8 mouse cellular contexts compared by ENCODE assay signal in genomic region chr7:80186021-80186420, GRCm38 (mm10). TPM values are rescaled to one million over a fixed set of nuclear protein-coding genes. Genes with fewer than 3 reads are reported as not detected.
DNase-seq lines count a peak whose midpoint lies in the region; ATAC-seq and TF ChIP-seq lines count a peak whose summit lies in the region.

No protein-coding gene starts in this region.

- ATAC-seq in megakaryocyte, adult 5-6 weeks (ENCODE audit: poor library complexity, severe bottlenecking), result no peak
- ATAC-seq in embryonic facial prominence, embryonic 12.5 days (ENCODE audit: insufficient number of reproducible peaks, insufficient read depth, low FRiP score, low TSS enrichment), result no peak
- peak; percentile 84 for ATAC-seq in heart, postnatal 0 days (ENCODE audit: insufficient read depth, low read depth)
- no peak for ATAC-seq in neural tube, embryonic 14.5 days (ENCODE audit: low read depth)

- TF ChIP-seq EP300 in heart, postnatal 0 days (IDR thresholded peaks at IDR 0.05; ENCODE audit: low read depth), result peak; percentile 87; the same call in 1 of the 2 replicates

- peak; percentile 92 for DNase-seq in heart, postnatal 0 days (ENCODE audit: low spot score)
- DNase-seq in kidney, postnatal 4 days, result peak; percentile 53 to 68
- no peak for DNase-seq in B cell, adult 2 months
- no peak for DNase-seq in lung, postnatal 25 days (ENCODE audit: low spot score)

- 22% methylated on average over 8 of the region's 8 CpGs for WGBS in embryonic facial prominence, embryonic 12.5 days
- WGBS in heart, postnatal 0 days, result 9% methylated on average over 8 of the region's 8 CpGs
- WGBS in neural tube, embryonic 14.5 days, result 7% methylated on average over 8 of the region's 8 CpGs

- peak overlapping the region; percentile 79 for H3K4me2 ChIP-seq in embryonic facial prominence, embryonic 12.5 days (replicated peaks)
- H3K4me2 ChIP-seq in heart, postnatal 0 days (ENCODE audit: low read depth, low read length), result peak overlapping the region; percentile 61
- peak overlapping the region; percentile 63 for H3K4me2 ChIP-seq in neural tube, embryonic 14.5 days (ENCODE audit: low read depth, low read length)

- TF ChIP-seq CTCF in heart, postnatal 0 days (IDR thresholded peaks at IDR 0.05; ENCODE audit: low read depth), result no peak

- no peaks in the 10 kb centered on the region for H3K27me3 ChIP-seq in megakaryocyte, embryonic 14.5 days (replicated peaks)
- no peaks in the 10 kb centered on the region for H3K27me3 ChIP-seq in embryonic facial prominence, embryonic 12.5 days
- H3K27me3 ChIP-seq in heart, postnatal 0 days (ENCODE audit: control insufficient read depth, insufficient read depth, low read length), result no peaks in the 10 kb centered on the region
- no peaks in the 10 kb centered on the region for H3K27me3 ChIP-seq in neural tube, embryonic 14.5 days (ENCODE audit: control insufficient read depth, insufficient read depth, low read length)

- no peak overlapping the region for H3K9ac ChIP-seq in embryonic facial prominence, embryonic 12.5 days
- H3K9ac ChIP-seq in heart, postnatal 0 days (replicated peaks; ENCODE audit: low read depth, low read length), result peak overlapping the region; percentile 51
- no peak overlapping the region for H3K9ac ChIP-seq in neural tube, embryonic 14.5 days (replicated peaks; ENCODE audit: low read depth, low read length)

- H3K4me1 ChIP-seq in megakaryocyte, embryonic 14.5 days, result peaks cover 85% of the 10 kb centered on the region
- H3K4me1 ChIP-seq in embryonic facial prominence, embryonic 12.5 days, result peaks cover 21% of the 10 kb centered on the region
- peaks cover 21% of the 10 kb centered on the region for H3K4me1 ChIP-seq in heart, postnatal 0 days (ENCODE audit: control insufficient read depth, insufficient read depth)
- H3K4me1 ChIP-seq in neural tube, embryonic 14.5 days (ENCODE audit: control insufficient read depth, insufficient read depth, low read length), result peaks cover 23% of the 10 kb centered on the region

- peaks cover 4% of the 10 kb centered on the region for H3K36me3 ChIP-seq in megakaryocyte, embryonic 14.5 days (replicated peaks; ENCODE audit: low read length)
- no peaks in the 10 kb centered on the region for H3K36me3 ChIP-seq in embryonic facial prominence, embryonic 12.5 days
- H3K36me3 ChIP-seq in heart, postnatal 0 days (replicated peaks; ENCODE audit: control insufficient read depth, insufficient read depth, low read length), result no peaks in the 10 kb centered on the region
- no peaks in the 10 kb centered on the region for H3K36me3 ChIP-seq in neural tube, embryonic 14.5 days (ENCODE audit: control insufficient read depth, insufficient read depth, low read length)

- H3K9me3 ChIP-seq in megakaryocyte, embryonic 14.5 days, result peaks cover 4% of the 10 kb centered on the region; the same call in 1 of the 2 replicates
- no peaks in the 10 kb centered on the region for H3K9me3 ChIP-seq in embryonic facial prominence, embryonic 12.5 days
- H3K9me3 ChIP-seq in heart, postnatal 0 days (replicated peaks; ENCODE audit: control insufficient read depth, low read length), result no peaks in the 10 kb centered on the region
- no peaks in the 10 kb centered on the region for H3K9me3 ChIP-seq in neural tube, embryonic 14.5 days (ENCODE audit: control insufficient read depth, low read length)

- H3K27ac ChIP-seq in embryonic facial prominence, embryonic 12.5 days, result no peak overlapping the region; the same call in 1 of the 2 replicates
- H3K27ac ChIP-seq in heart, postnatal 0 days (ENCODE audit: low read depth), result peak overlapping the region; percentile 98
- H3K27ac ChIP-seq in neural tube, embryonic 14.5 days (ENCODE audit: low read depth, low read length), result peak overlapping the region; percentile 76; the same call in 1 of the 2 replicates

- H3K4me3 ChIP-seq in megakaryocyte, embryonic 14.5 days (replicated peaks), result peak overlapping the region; percentile 89
- peak overlapping the region; percentile 51 for H3K4me3 ChIP-seq in embryonic facial prominence, embryonic 12.5 days
- peak overlapping the region; percentile 50 for H3K4me3 ChIP-seq in heart, postnatal 0 days (ENCODE audit: low read depth, low read length)
- peak overlapping the region; percentile 46 for H3K4me3 ChIP-seq in neural tube, embryonic 14.5 days (ENCODE audit: low read depth, low read length)

RNA-seq across cellular contexts. Expression of gene Sema4b, which starts 0.6 kb away (rescaled TPM):
- polyA plus RNA-seq in megakaryocyte, embryonic 14.5 days (2012; ENCODE audit: insufficient read depth, low replicate concordance), result 30.8 and 31.0 TPM in 2 replicates
- 10.1 and 13.7 TPM in 2 replicates for total RNA-seq in megakaryocyte, adult 5-6 weeks (2015)
- 10.5 and 11.1 TPM in 2 replicates for total RNA-seq in megakaryocyte, adult 5-6 weeks (2017)
- polyA plus RNA-seq in embryonic facial prominence, embryonic 12.5 days (2016; fragmentation: Nextera tagmentation; extraction: Ambion mirVana), result 14.6 and 14.9 TPM in 2 replicates
- 17.5 and 24.2 TPM in 2 replicates for total RNA-seq in heart, postnatal 0 days (2014; rRNA removed; ENCODE audit: low replicate concordance)
- polyA plus RNA-seq in heart, postnatal 0 days (2015; fragmentation: Nextera tagmentation; extraction: Ambion mirVana), result 10.5 and 11.7 TPM in 2 replicates
- 18.7 and 25.7 TPM in 2 replicates for polyA plus RNA-seq in neural tube, embryonic 14.5 days (2014; fragmentation: Nextera tagmentation; extraction: Ambion mirVana)

RNA-seq across cellular contexts. Expression of gene Cib1, which starts 46.6 kb away (rescaled TPM):
- 42.4 and 54.0 TPM in 2 replicates for polyA plus RNA-seq in megakaryocyte, embryonic 14.5 days (2012; ENCODE audit: insufficient read depth, low replicate concordance)
- total RNA-seq in megakaryocyte, adult 5-6 weeks (2015), result 107 and 134 TPM in 2 replicates
- 86.5 and 98.1 TPM in 2 replicates for total RNA-seq in megakaryocyte, adult 5-6 weeks (2017)
- 54.2 and 56.0 TPM in 2 replicates for polyA plus RNA-seq in embryonic facial prominence, embryonic 12.5 days (2016; fragmentation: Nextera tagmentation; extraction: Ambion mirVana)
- 26.0 and 27.2 TPM in 2 replicates for total RNA-seq in heart, postnatal 0 days (2014; rRNA removed; ENCODE audit: low replicate concordance)
- 57.2 and 57.4 TPM in 2 replicates for polyA plus RNA-seq in heart, postnatal 0 days (2015; fragmentation: Nextera tagmentation; extraction: Ambion mirVana)
- 26.4 and 38.0 TPM in 2 replicates for polyA plus RNA-seq in neural tube, embryonic 14.5 days (2014; fragmentation: Nextera tagmentation; extraction: Ambion mirVana)

RNA-seq across cellular contexts. Expression of gene Gdpgp1, which starts 46.6 kb away (rescaled TPM):
- polyA plus RNA-seq in megakaryocyte, embryonic 14.5 days (2012; ENCODE audit: insufficient read depth, low replicate concordance), result 1.6 and 7.0 TPM in 2 replicates
- 5.2 and 5.4 TPM in 2 replicates for total RNA-seq in megakaryocyte, adult 5-6 weeks (2015)
- 1.9 and 2.7 TPM in 2 replicates for total RNA-seq in megakaryocyte, adult 5-6 weeks (2017)
- polyA plus RNA-seq in embryonic facial prominence, embryonic 12.5 days (2016; fragmentation: Nextera tagmentation; extraction: Ambion mirVana), result 3.7 and 4.0 TPM in 2 replicates
- 2.5 and 5.5 TPM in 2 replicates for total RNA-seq in heart, postnatal 0 days (2014; rRNA removed; ENCODE audit: low replicate concordance)
- polyA plus RNA-seq in heart, postnatal 0 days (2015; fragmentation: Nextera tagmentation; extraction: Ambion mirVana), result 2.0 and 2.3 TPM in 2 replicates
- 4.5 and 5.3 TPM in 2 replicates for polyA plus RNA-seq in neural tube, embryonic 14.5 days (2014; fragmentation: Nextera tagmentation; extraction: Ambion mirVana)

Comparison
In these comparisons a context has a peak if more than half of its experiments do, and no peak if none do; other contexts are left out.
1. DNase-seq: peak in heart, postnatal 0 days (single experiment) and kidney, postnatal 4 days (2 of 2); none in B cell, adult 2 months (0 of 2) and lung, postnatal 25 days (single experiment).
2. Peak in every context shown above with its lines, with median percentiles within 50 percentile points of each other: H3K4me3 ChIP-seq and H3K4me2 ChIP-seq.